Mouse (Mus musculus) liver, embryonic 13.5 days (tissue): ENCODE results near the gene Zc3h15. TPM values are rescaled to one million over a fixed set of nuclear protein-coding genes. Genes with fewer than 3 reads are reported as not detected.
A peak's percentile ranks its signal among the peaks of the same experiment; 100 is the strongest.

ENCODE experiments used
- ATAC-seq: fragments of 200-750 bp; cut with Nextera tagmentation; 2 replicates; pipeline ENCODE4 v1.8.0; 2017; ENCODE audit warnings: low read depth, mild to moderate bottlenecking, moderate number of reproducible peaks, moderate library complexity
- DNase-seq: peaks from one replicate; pipeline ENCODE4 v3.0.0; 2022
- H3K27ac ChIP-seq: fragments of 300-500 bp; sonication (generic); 2 replicates; pipeline ENCODE4 v1.5.1; 2015; ENCODE audit warnings: moderate library complexity, mild to moderate bottlenecking, inconsistent platforms
- H3K27me3 ChIP-seq: fragments of 300-500 bp; sonication (generic); 2 replicates; pipeline ENCODE4 v1.6.1; 2015; ENCODE audit warnings: mild to moderate bottlenecking, inconsistent platforms
- H3K36me3 ChIP-seq: fragments of 300-500 bp; sonication (generic); 2 replicates; pipeline ENCODE4 v1.6.1; 2015; ENCODE audit warnings: mild to moderate bottlenecking, inconsistent platforms
- H3K4me1 ChIP-seq: fragments of 300-500 bp; sonication (generic); replicated peaks from 2 replicates; pipeline ENCODE4 v1.6.1; 2015; ENCODE audit warnings: inconsistent platforms
- H3K4me2 ChIP-seq: fragments of 300-500 bp; sonication (generic); 2 replicates; pipeline ENCODE4 v1.6.1; 2015; ENCODE audit warnings: inconsistent platforms, mild to moderate bottlenecking, moderate library complexity
- H3K4me3 ChIP-seq: fragments of 300-500 bp; sonication (generic); replicated peaks from 2 replicates; pipeline ENCODE4 v1.5.1; 2015; ENCODE audit warnings: mild to moderate bottlenecking, inconsistent platforms
- H3K9ac ChIP-seq: fragments of 300-500 bp; sonication (generic); 2 replicates; pipeline ENCODE4 v1.6.1; 2015; ENCODE audit warnings: mild to moderate bottlenecking, inconsistent platforms
- H3K9me3 ChIP-seq: fragments of 300-500 bp; sonication (generic); replicated peaks from 2 replicates; pipeline ENCODE4 v1.6.1; 2016; ENCODE audit warnings: inconsistent platforms
- WGBS: fragments of 180-500 bp; shearing (Covaris S2); methylation state at CpG from one replicate; pipeline ENCODE4 v1.1.7; 2015; ENCODE audit not compliant: insufficient replicate concordance; 5-methylcytosine and 5-hydroxymethylcytosine counted together
- polyA plus RNA-seq: library from polyadenylated mRNA; unstranded; fragments of >200 nt; fragmentation: Nextera tagmentation; extraction: Ambion mirVana; gene quantifications from 2 replicates; pipeline ENCODE4 v1.2.1, GENCODE M21; 2015

Gene Zc3h15
- polyA plus RNA-seq, 1 experiment from 2014 or later: 87.8 TPM

GRCm38 (mm10) chr2:83674421-83674820, 30.2 kb downstream of the Zc3h15 start:
- WGBS: 86% methylated on average over 7 of the region's 7 CpGs
- ATAC-seq: no peak

GRCm38 (mm10) chr2:83674896-83675295, 30.7 kb downstream of the Zc3h15 start:
- H3K36me3 ChIP-seq: peaks cover 11% of the 10 kb centered on the region; the same call in 1 of the 2 replicates
- no peak overlapping the region for H3K27ac ChIP-seq
- no peak overlapping the region for H3K4me3 ChIP-seq
- H3K4me2 ChIP-seq: no peak overlapping the region
- WGBS: 81% methylated on average over 9 of the region's 9 CpGs
- H3K4me1 ChIP-seq: no peaks in the 10 kb centered on the region
- ATAC-seq (no peak), DNase-seq (no peak)
- H3K9ac ChIP-seq: no peak overlapping the region
- no peaks in the 10 kb centered on the region for H3K9me3 ChIP-seq
- no peaks in the 10 kb centered on the region for H3K27me3 ChIP-seq

More at GRCm38 (mm10) chr2:83674421-83674820, 30.2 kb downstream of the Zc3h15 start:
- no peak overlapping the region for H3K4me3 ChIP-seq
- H3K27ac ChIP-seq: no peak overlapping the region
- H3K27me3 ChIP-seq: no peaks in the 10 kb centered on the region
- H3K9ac ChIP-seq: no peak overlapping the region
- no peak overlapping the region for H3K4me2 ChIP-seq
- peaks cover 11% of the 10 kb centered on the region; the same call in 1 of the 2 replicates for H3K36me3 ChIP-seq
- no peak for DNase-seq
- no peaks in the 10 kb centered on the region for H3K9me3 ChIP-seq
- no peaks in the 10 kb centered on the region for H3K4me1 ChIP-seq

GRCm38 (mm10) chr2:83675681-83676080, 31.4 kb downstream of the Zc3h15 start:
- Histone ChIP-seq H3K4me3 (no peak overlapping the region), H3K9me3 (no peaks in the 10 kb centered on the region), H3K4me1 (no peaks in the 10 kb centered on the region), H3K27ac (no peak overlapping the region), H3K36me3 (peaks cover 11% of the 10 kb centered on the region; the same call in 1 of the 2 replicates), H3K27me3 (no peaks in the 10 kb centered on the region), H3K9ac (no peak overlapping the region), H3K4me2 (no peak overlapping the region)
- 57% methylated on average over 5 of the region's 5 CpGs for WGBS
- DNase-seq (no peak), ATAC-seq (no peak)

- H3K27me3 ChIP-seq: no peaks in the 10 kb centered on the region
- no peak overlapping the region for H3K4me2 ChIP-seq
- no peaks in the 10 kb centered on the region for H3K9me3 ChIP-seq
- H3K4me1 ChIP-seq: no peaks in the 10 kb centered on the region
- no peak overlapping the region for H3K4me3 ChIP-seq
- no peak overlapping the region for H3K9ac ChIP-seq
- ATAC-seq (no peak), DNase-seq (no peak)
- H3K27ac ChIP-seq: no peak overlapping the region
- WGBS: 76% methylated on average over 4 of the region's 4 CpGs
- H3K36me3 ChIP-seq: peaks cover 11% of the 10 kb centered on the region; the same call in 1 of the 2 replicates
Observed at GRCm38 (mm10) chr2:83676226-83676870, 32.1 kb downstream of the Zc3h15 start.

GRCm38 (mm10) chr2:83681332-83681731, 37.1 kb downstream of the Zc3h15 start:
- H3K9ac ChIP-seq: no peak overlapping the region
- H3K9me3 ChIP-seq: no peaks in the 10 kb centered on the region
- H3K4me1 ChIP-seq: peaks cover 5% of the 10 kb centered on the region; the same call in 1 of the 2 replicates
- WGBS: 80% methylated on average over 8 of the region's 8 CpGs
- no peak overlapping the region for H3K4me3 ChIP-seq
- ATAC-seq (no peak), DNase-seq (no peak)
- no peaks in the 10 kb centered on the region for H3K27me3 ChIP-seq
- H3K27ac ChIP-seq: no peak overlapping the region
- H3K36me3 ChIP-seq: no peaks in the 10 kb centered on the region
- no peak overlapping the region for H3K4me2 ChIP-seq

GRCm38 (mm10) chr2:83681785-83682184, 37.5 kb downstream of the Zc3h15 start:
- DNase-seq: no peak
- Histone ChIP-seq H3K27me3 (no peaks in the 10 kb centered on the region), H3K27ac (no peak overlapping the region), H3K9me3 (no peaks in the 10 kb centered on the region), H3K4me1 (peaks cover 5% of the 10 kb centered on the region; the same call in 1 of the 2 replicates), H3K9ac (no peak overlapping the region), H3K36me3 (no peaks in the 10 kb centered on the region), H3K4me2 (no peak overlapping the region), H3K4me3 (no peak overlapping the region)
- no peak for ATAC-seq
- 78% methylated on average over 6 of the region's 6 CpGs for WGBS

- Histone ChIP-seq H3K27ac (no peak overlapping the region), H3K4me2 (no peak overlapping the region), H3K4me1 (peaks cover 5% of the 10 kb centered on the region; the same call in 1 of the 2 replicates), H3K36me3 (no peaks in the 10 kb centered on the region), H3K9ac (no peak overlapping the region), H3K4me3 (no peak overlapping the region), H3K9me3 (no peaks in the 10 kb centered on the region), H3K27me3 (no peaks in the 10 kb centered on the region)
- ATAC-seq: no peak
- DNase-seq: no peak
- WGBS: 66% methylated on average over 8 of the region's 8 CpGs
Observed at GRCm38 (mm10) chr2:83682282-83682681, 38.0 kb downstream of the Zc3h15 start.

GRCm38 (mm10) chr2:83683731-83684519, 39.7 kb downstream of the Zc3h15 start:
- DNase-seq (no peak), ATAC-seq (0 out of 2 replicates have a peak, but pooled peaks have one; percentile 39)
- Histone ChIP-seq H3K9ac (no peak overlapping the region), H3K27ac (no peak overlapping the region), H3K4me3 (no peak overlapping the region), H3K4me1 (peaks cover 5% of the 10 kb centered on the region; the same call in 1 of the 2 replicates), H3K36me3 (no peaks in the 10 kb centered on the region), H3K27me3 (no peaks in the 10 kb centered on the region), H3K4me2 (no peak overlapping the region), H3K9me3 (no peaks in the 10 kb centered on the region)
- WGBS: 63% methylated on average over 9 of the region's 9 CpGs

GRCm38 (mm10) chr2:83684691-83685090, 40.5 kb downstream of the Zc3h15 start:
- H3K4me2 ChIP-seq: no peak overlapping the region
- no peak for ATAC-seq
- no peak for DNase-seq
- WGBS: 73% methylated on average over 8 of the region's 8 CpGs
- H3K9ac ChIP-seq: no peak overlapping the region
- H3K4me1 ChIP-seq: peaks cover 5% of the 10 kb centered on the region; the same call in 1 of the 2 replicates
- H3K27me3 ChIP-seq: no peaks in the 10 kb centered on the region
- H3K9me3 ChIP-seq: no peaks in the 10 kb centered on the region
- H3K27ac ChIP-seq: no peak overlapping the region
- no peak overlapping the region for H3K4me3 ChIP-seq
- no peaks in the 10 kb centered on the region for H3K36me3 ChIP-seq

GRCm38 (mm10) chr2:83690372-83690771, 46.1 kb downstream of the Zc3h15 start:
- H3K4me1 ChIP-seq: no peaks in the 10 kb centered on the region; the same call in 1 of the 2 replicates
- no peak overlapping the region for H3K27ac ChIP-seq
- H3K9me3 ChIP-seq: no peaks in the 10 kb centered on the region
- 57% methylated on average over 2 of the region's 2 CpGs for WGBS
- no peaks in the 10 kb centered on the region for H3K36me3 ChIP-seq
- no peaks in the 10 kb centered on the region for H3K27me3 ChIP-seq
- H3K9ac ChIP-seq: no peak overlapping the region
- H3K4me3 ChIP-seq: no peak overlapping the region
- no peak overlapping the region for H3K4me2 ChIP-seq
- ATAC-seq (no peak), DNase-seq (no peak)

- no peaks in the 10 kb centered on the region for H3K4me1 ChIP-seq
- H3K9ac ChIP-seq: no peak overlapping the region
- H3K9me3 ChIP-seq: no peaks in the 10 kb centered on the region
- no peaks in the 10 kb centered on the region for H3K27me3 ChIP-seq
- no peaks in the 10 kb centered on the region for H3K36me3 ChIP-seq
- DNase-seq: no peak
- no peak overlapping the region for H3K27ac ChIP-seq
- 54% methylated on average over 10 of the region's 10 CpGs for WGBS
- no peak for ATAC-seq
- no peak overlapping the region for H3K4me3 ChIP-seq
- no peak overlapping the region for H3K4me2 ChIP-seq
Observed at GRCm38 (mm10) chr2:83692651-83693545, 48.7 kb downstream of the Zc3h15 start.
